Mouse (Mus musculus) embryonic fibroblast, embryonic 13.5 days (primary cell): Measurements from ENCODE around the gene Anapc15-ps.

Source experiments
- CTCF ChIP-seq: IDR thresholded peaks from 2 replicates; pipeline ENCODE4 v1.5.1; 2011; ENCODE audit warnings: mild to moderate bottlenecking, control low read depth, low read length, moderate library complexity, borderline replicate concordance; ENCODE audit not compliant: insufficient read depth
- POLR2A ChIP-seq: IDR thresholded peaks from 2 replicates; pipeline ENCODE4 v1.6.1; 2011; ENCODE audit warnings: low read depth, mild to moderate bottlenecking, control low read depth, low read length, moderate library complexity

DNA sequence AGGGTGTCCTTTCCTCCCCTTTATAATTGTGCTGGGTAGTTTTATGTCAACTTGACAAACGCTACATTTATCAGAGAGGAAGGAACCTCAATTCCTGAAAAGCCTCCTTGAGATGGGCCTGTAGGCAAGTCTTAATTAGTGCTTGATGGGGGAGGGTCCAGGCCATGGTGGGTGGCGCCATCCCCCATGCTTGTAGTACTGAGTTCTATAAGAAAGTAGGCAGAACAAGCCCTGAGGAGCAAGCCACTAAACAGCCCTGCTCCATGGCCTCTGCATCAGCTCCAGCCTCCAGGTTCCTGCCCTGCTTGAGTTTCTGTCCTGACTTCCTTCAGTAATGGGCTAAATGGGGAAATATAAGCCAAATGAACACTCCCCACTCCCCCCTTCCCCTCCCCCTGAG lies 5.4 kb upstream of the Anapc15-ps start:
- TF ChIP-seq POLR2A (no peak), CTCF (no peak)
